Mouse (Mus musculus): ENCODE measurements around the gene Fam240b. TPM values are rescaled to one million over a fixed set of nuclear protein-coding genes. Genes with fewer than 3 reads are reported as not detected.

The Fam240b gene
- total and polyA plus RNA-seq, 3 experiments = not detected

GRCm38 (mm10) chr13:64450001-64450794, 47.4 kb downstream of the Fam240b start (continued):
- TF ChIP-seq ETS1 (IDR thresholded peaks at IDR 0.05; ENCODE audit: low read depth, low read length) (peak; percentile 97), KAT2A (conservative IDR thresholded peaks at IDR 0.05; ENCODE audit: low read depth, low read length) (peak; percentile 46), USF1 (IDR thresholded peaks at IDR 0.05; ENCODE audit: low read depth, low read length) (no peak), MEF2A (IDR thresholded peaks at IDR 0.05; ENCODE audit: extremely low read depth, insufficient replicate concordance, low read depth, low read length, poor library complexity, severe bottlenecking) (no peak), POLR2A (IDR thresholded peaks at IDR 0.05; ENCODE audit: control insufficient read depth in 1 of 2, insufficient read depth in 1 of 2, low read depth in 1 of 2, low read length in 2 of 2, poor library complexity in 1 of 2) (no peak), BHLHE40 (IDR thresholded peaks at IDR 0.05; ENCODE audit: borderline replicate concordance, low read depth, low read length) (peak; percentile 85), UBTF (IDR thresholded peaks at IDR 0.05; ENCODE audit: borderline replicate concordance, insufficient read depth, low read depth, low read length) (no peak), ZC3H11A (IDR thresholded peaks at IDR 0.05; ENCODE audit: low read depth, low read length) (peak; percentile 16; the same call in 1 of the 2 replicates), ZMIZ1 (IDR thresholded peaks at IDR 0.05; ENCODE audit: low read depth, low read length) (no peak), POLR2AphosphoS5 (IDR thresholded peaks at IDR 0.05; ENCODE audit: borderline replicate concordance, low read depth, low read length) (no peak), ZNF384 (IDR thresholded peaks at IDR 0.05; ENCODE audit: low read depth, low read length) (peak; percentile 99), TCF12 (IDR thresholded peaks at IDR 0.05; ENCODE audit: low read depth, low read length) (peak; percentile 97), TAL1 (IDR thresholded peaks at IDR 0.05; ENCODE audit: low read length) (peak; percentile 89), ELF1 (IDR thresholded peaks at IDR 0.05; ENCODE audit: low read depth, low read length) (no peak), E2F4 (IDR thresholded peaks at IDR 0.05; ENCODE audit: borderline replicate concordance, low read depth, low read length) (no peak), GATA1 (IDR thresholded peaks at IDR 0.05; ENCODE audit: low read depth, low read length) (peak; percentile 98), EP300 (IDR thresholded peaks at IDR 0.05; ENCODE audit: low read depth in 1 of 2, low read length in 2 of 2) (peak; percentile 97 to 99), USF2 (IDR thresholded peaks at IDR 0.05; ENCODE audit: borderline replicate concordance in 1 of 2, insufficient read depth in 1 of 2, low read depth in 1 of 2, low read length in 2 of 2) (no peak)

- H3K79me2 ChIP-seq (ENCODE audit: control insufficient read depth, insufficient read depth, low read length, poor library complexity) = no peaks in the 10 kb centered on the region
- H3K27ac ChIP-seq (ENCODE audit: control insufficient read depth, low read depth, low read length) = no peak overlapping the region
- no peak overlapping the region for H3K9ac ChIP-seq (ENCODE audit: control insufficient read depth, low read depth, low read length, poor library complexity, severe bottlenecking)
- H3K9me3 ChIP-seq (replicated peaks; ENCODE audit: insufficient read depth, low read length) = no peaks in the 10 kb centered on the region
- H3K4me1 ChIP-seq (ENCODE audit: control insufficient read depth in 1 of 2, insufficient read depth in 2 of 2, low read length in 2 of 2) = peaks cover 17 to 23% of the 10 kb centered on the region in 2 experiments
- no peak overlapping the region for H3K4me3 ChIP-seq (ENCODE audit: control insufficient read depth in 1 of 2, insufficient read depth in 1 of 2, low read depth in 2 of 2, low read length in 2 of 2)
- peaks cover 0 to 22% of the 10 kb centered on the region in 2 experiments; a peak in 2 of 4 replicates for H3K36me3 ChIP-seq (ENCODE audit: control insufficient read depth in 1 of 2, insufficient read depth in 2 of 2, low read length in 2 of 2)
- H3K27me3 ChIP-seq (ENCODE audit: control insufficient read depth in 1 of 2, insufficient read depth in 2 of 2, low read length in 2 of 2) = no peaks in the 10 kb centered on the region
- DNase-seq (ENCODE audit: low read depth, low spot score) = peak; percentile 76
- TF ChIP-seq ZKSCAN1 (IDR thresholded peaks at IDR 0.05; ENCODE audit: low read depth, low read length) (peak; percentile 67), EP300 (IDR thresholded peaks at IDR 0.05; ENCODE audit: low read depth in 1 of 2, low read length in 2 of 2) (peak in 1 of 2 experiments; percentile 25; a peak in 1 of 4 replicates), GATA1 (IDR thresholded peaks at IDR 0.05; ENCODE audit: low read depth, low read length) (0 out of 2 replicates have a peak, but pooled peaks have one; percentile 10), ELF1 (IDR thresholded peaks at IDR 0.05; ENCODE audit: low read depth, low read length) (no peak)
These were observed 48.9 kb downstream of the Fam240b start for GRCm38 (mm10) chr13:64448729-64449128.

All from MEL (cell line).